Mouse (Mus musculus) left cerebral cortex, postnatal 10 days (tissue): ENCODE data around the gene Gdi1. TPM values are rescaled to one million over a fixed set of nuclear protein-coding genes. Genes with fewer than 3 reads are reported as not detected.
A peak's percentile ranks its signal among the peaks of the same experiment; 100 is the strongest.
"Not testable (repeated sequence)": the region's sequence is repeated elsewhere in the genome, so short reads cannot be mapped to it uniquely, and the experiment has no call there.

ENCODE experiments used
- DNase-seq, 2 experiments: peaks; one replicate each; pipeline ENCODE4 v3.0.0; 2021 to 2022; ENCODE audit warnings: low spot score in 2 of 2, mixed read lengths in 1 of 2; ENCODE audit errors: extremely low spot score in 1 of 2
- intact Hi-C: fragments of 180-260 bp; cut with DNase I; formaldehyde crosslinking; loops from one replicate; pipeline ENCODE4 v1.15.1; 2025
- microRNA-seq: library from miRNA; unstranded; fragments of <30 nt; microRNA quantifications from one replicate; pipeline ENCODE4 v1.2.0, GENCODE M21; 2022
- total RNA-seq, 2 experiments: library from RNA; stranded (reverse); gene quantifications; 2 replicates each; pipeline ENCODE4 v1.2.3; 2021

Gdi1 gene
- total RNA-seq, 2 experiments from 2014 or later, result 705 to 729 TPM

GRCm38 (mm10) chrX:74312540-74313464 is 8.0 kb downstream of the Gdi1 start, which contains the start of gene Fam50a:
Gene Fam50a (plus strand): TSS chrX:74313033.
- intact Hi-C loops, result no loop called here

GRCm38 (mm10) chrX:74328725-74329161 is 23.9 kb downstream of the Gdi1 start, which contains the start of gene Plxna3:
Gene Plxna3 (plus strand): TSS chrX:74329066.
- peak; percentile 41 to 79 for DNase-seq
- intact Hi-C loops, result no loop called here

More at GRCm38 (mm10) chrX:74312540-74313464, 8.0 kb downstream of the Gdi1 start, which contains the start of gene Fam50a:
- DNase-seq, result peak; percentile 85 to 93

GRCm38 (mm10) chrX:74329215-74329671 is 24.4 kb downstream of the Gdi1 start:
- no peak for DNase-seq
- intact Hi-C loops, result no loop called here

- intact Hi-C loops, result no loop called here
- no peak for DNase-seq
Measured at GRCm38 (mm10) chrX:74330166-74330930, 25.6 kb downstream of the Gdi1 start.

- intact Hi-C loops, result no loop called here
- DNase-seq, result no peak
Measured at GRCm38 (mm10) chrX:74352645-74353466, 48.1 kb downstream of the Gdi1 start.

- intact Hi-C loops, result no loop called here
- peak; percentile 63 to 91 for DNase-seq
Measured at GRCm38 (mm10) chrX:74353467-74353770, 48.6 kb downstream of the Gdi1 start, which contains the start of gene Lage3. Gene Lage3 (minus strand): TSS chrX:74353618.

GRCm38 (mm10) chrX:74357069-74357468 is 52.3 kb downstream of the Gdi1 start:
- intact Hi-C loops, result not testable (repeated sequence)

GRCm38 (mm10) chrX:74359171-74359570 is 54.4 kb downstream of the Gdi1 start:
- intact Hi-C loops, result no loop called here
- DNase-seq, result no peak

More at GRCm38 (mm10) chrX:74357069-74357468, 52.3 kb downstream of the Gdi1 start:
- DNase-seq, result not testable (repeated sequence)

Small RNA genes lying within 50 kb of the gene (microRNA-seq; reads per million reads assigned to microRNA genes)
- gene Mir7091, result not detected
- not detected for gene Mir7092

Other genes with a start within 250 kb of the Gdi1 start
- gene Opn1mw, start 177.5 kb upstream of the Gdi1 start, total RNA-seq, result not detected
- 10 to 100 TPM; 77.1 to 78.0 TPM for gene Mecp2, start 169.6 kb upstream of the Gdi1 start, total RNA-seq
- gene Tex28, start 137.2 kb upstream of the Gdi1 start, total RNA-seq, result not detected
- not detected for gene Tktl1, start 127.7 kb upstream of the Gdi1 start, total RNA-seq
- 100 to 1,000 TPM; 199 to 211 TPM for gene Flna, start 55.2 kb upstream of the Gdi1 start, total RNA-seq
- gene Emd, start 50.3 kb upstream of the Gdi1 start, total RNA-seq, result 10 to 100 TPM; 43.9 to 44.4 TPM
- 100 to 1,000 TPM; 150 to 215 TPM for gene Rpl10, start 34.2 kb upstream of the Gdi1 start, total RNA-seq
- gene Taz, start 23.1 kb upstream of the Gdi1 start, total RNA-seq, result 10 to 100 TPM; 56.1 to 56.3 TPM
- gene Dnase1l1, start 22.7 kb upstream of the Gdi1 start, total RNA-seq, result 1 to 10 TPM; 2.7 to 3.2 TPM
- 100 to 1,000 TPM; 324 to 341 TPM for gene Atp6ap1, start 7.9 kb upstream of the Gdi1 start, total RNA-seq
- gene Fam50a, start 8.0 kb downstream of the Gdi1 start, total RNA-seq, result 10 to 100 TPM; 37.6 to 44.6 TPM
- 10 to 100 TPM; 65.7 to 74.2 TPM for gene Plxna3, start 24.1 kb downstream of the Gdi1 start, total RNA-seq
- 10 to 100 TPM; 31.9 to 35.9 TPM for gene Lage3, start 48.6 kb downstream of the Gdi1 start, total RNA-seq
- 10 to 100 TPM; 58.7 to 59.2 TPM for gene Ubl4a, start 68.2 kb downstream of the Gdi1 start, total RNA-seq
- 1 to 10 TPM; 2.0 to 2.4 TPM for gene Slc10a3, start 68.4 kb downstream of the Gdi1 start, total RNA-seq
- gene Fam3a, start 88.3 kb downstream of the Gdi1 start, total RNA-seq, result 10 to 100 TPM; 16.4 to 24.1 TPM
- 10 to 100 TPM; 42.9 to 45.7 TPM for gene Ikbkg, start 88.3 kb downstream of the Gdi1 start, total RNA-seq
- 10 to 100 TPM; 29.8 to 33.3 TPM for gene G6pdx, start 124.2 kb downstream of the Gdi1 start, total RNA-seq
- gene Gm6880, start 176.4 kb downstream of the Gdi1 start, total RNA-seq, result not detected